Mouse (Mus musculus): ENCODE measurements at regions not wholly inside any gene's neighbourhood (a gene's known extent, or its start where the extent isn't known, plus 50 kb on each side); places are given as distances from the start of the nearest gene placed in this dataset.

- ATAC-seq (replicated peaks; ENCODE audit: poor library complexity, severe bottlenecking): no peak
Observed at GRCm38 (mm10) chr12:70586181-70586580, 133.3 kb downstream of the Tmx1 start.

GRCm38 (mm10) chr12:70588234-70588633, 135.3 kb downstream of the Tmx1 start:
- ATAC-seq (replicated peaks; ENCODE audit: poor library complexity, severe bottlenecking): no peak

GRCm38 (mm10) chr12:70589315-70589742, 136.4 kb downstream of the Tmx1 start:
- ATAC-seq (replicated peaks; ENCODE audit: poor library complexity, severe bottlenecking): no peak

GRCm38 (mm10) chr12:70590456-70591050, 137.7 kb downstream of the Tmx1 start:
- ATAC-seq (replicated peaks; ENCODE audit: poor library complexity, severe bottlenecking): no peak

GRCm38 (mm10) chr12:70592821-70593220, 139.9 kb downstream of the Tmx1 start:
- ATAC-seq (replicated peaks; ENCODE audit: poor library complexity, severe bottlenecking): no peak

GRCm38 (mm10) chr12:70598211-70598701, 145.4 kb downstream of the Tmx1 start:
- ATAC-seq (replicated peaks; ENCODE audit: poor library complexity, severe bottlenecking): no peak

GRCm38 (mm10) chr12:70599731-70600130, 146.8 kb downstream of the Tmx1 start:
- no peak for ATAC-seq (replicated peaks; ENCODE audit: poor library complexity, severe bottlenecking)

- no peak for ATAC-seq (replicated peaks; ENCODE audit: poor library complexity, severe bottlenecking)
Observed at GRCm38 (mm10) chr12:70603869-70604268, 151.0 kb downstream of the Tmx1 start.

GRCm38 (mm10) chr12:70608672-70609071, 155.8 kb downstream of the Tmx1 start:
- no peak for ATAC-seq (replicated peaks; ENCODE audit: poor library complexity, severe bottlenecking)

- ATAC-seq (replicated peaks; ENCODE audit: poor library complexity, severe bottlenecking): no peak
Observed at GRCm38 (mm10) chr12:70609116-70609871, 156.4 kb downstream of the Tmx1 start.

GRCm38 (mm10) chr12:70611891-70612290, 159.0 kb downstream of the Tmx1 start:
- ATAC-seq (replicated peaks; ENCODE audit: poor library complexity, severe bottlenecking): no peak

GRCm38 (mm10) chr12:70613244-70613643, 160.3 kb downstream of the Tmx1 start:
- ATAC-seq (replicated peaks; ENCODE audit: poor library complexity, severe bottlenecking): no peak

- ATAC-seq (replicated peaks; ENCODE audit: poor library complexity, severe bottlenecking): no peak
Observed at GRCm38 (mm10) chr12:70614101-70614500, 161.2 kb downstream of the Tmx1 start.

- ATAC-seq (replicated peaks; ENCODE audit: poor library complexity, severe bottlenecking): no peak
Observed at GRCm38 (mm10) chr12:70614686-70615085, 161.8 kb downstream of the Tmx1 start.

GRCm38 (mm10) chr12:70615123-70615522, 162.2 kb downstream of the Tmx1 start:
- no peak for ATAC-seq (replicated peaks; ENCODE audit: poor library complexity, severe bottlenecking)

GRCm38 (mm10) chr12:70616049-70616448, 163.2 kb downstream of the Tmx1 start:
- ATAC-seq (replicated peaks; ENCODE audit: poor library complexity, severe bottlenecking): no peak

GRCm38 (mm10) chr12:70616487-70616886, 163.6 kb downstream of the Tmx1 start:
- ATAC-seq (replicated peaks; ENCODE audit: poor library complexity, severe bottlenecking): no peak

GRCm38 (mm10) chr12:70617024-70617423, 164.1 kb downstream of the Tmx1 start:
- no peak for ATAC-seq (replicated peaks; ENCODE audit: poor library complexity, severe bottlenecking)

- ATAC-seq (replicated peaks; ENCODE audit: poor library complexity, severe bottlenecking): no peak
Observed at GRCm38 (mm10) chr12:70617979-70618378, 165.1 kb downstream of the Tmx1 start.

GRCm38 (mm10) chr12:70619436-70619835, 166.5 kb downstream of the Tmx1 start:
- no peak for ATAC-seq (replicated peaks; ENCODE audit: poor library complexity, severe bottlenecking)

GRCm38 (mm10) chr12:70622019-70622418, 169.1 kb downstream of the Tmx1 start:
- no peak for ATAC-seq (replicated peaks; ENCODE audit: poor library complexity, severe bottlenecking)

All from granulocyte monocyte progenitor cell, adult 5-6 weeks (primary cell).